Mouse (Mus musculus) fibroblast of lung, adult 2 months (primary cell): ENCODE measurements around the gene BC049762.

Experiments
- DNase-seq: peaks from one replicate; pipeline ENCODE4 v3.0.0-alpha.2; 2011; ENCODE audit warnings: low read depth

Gene BC049762

DNA sequence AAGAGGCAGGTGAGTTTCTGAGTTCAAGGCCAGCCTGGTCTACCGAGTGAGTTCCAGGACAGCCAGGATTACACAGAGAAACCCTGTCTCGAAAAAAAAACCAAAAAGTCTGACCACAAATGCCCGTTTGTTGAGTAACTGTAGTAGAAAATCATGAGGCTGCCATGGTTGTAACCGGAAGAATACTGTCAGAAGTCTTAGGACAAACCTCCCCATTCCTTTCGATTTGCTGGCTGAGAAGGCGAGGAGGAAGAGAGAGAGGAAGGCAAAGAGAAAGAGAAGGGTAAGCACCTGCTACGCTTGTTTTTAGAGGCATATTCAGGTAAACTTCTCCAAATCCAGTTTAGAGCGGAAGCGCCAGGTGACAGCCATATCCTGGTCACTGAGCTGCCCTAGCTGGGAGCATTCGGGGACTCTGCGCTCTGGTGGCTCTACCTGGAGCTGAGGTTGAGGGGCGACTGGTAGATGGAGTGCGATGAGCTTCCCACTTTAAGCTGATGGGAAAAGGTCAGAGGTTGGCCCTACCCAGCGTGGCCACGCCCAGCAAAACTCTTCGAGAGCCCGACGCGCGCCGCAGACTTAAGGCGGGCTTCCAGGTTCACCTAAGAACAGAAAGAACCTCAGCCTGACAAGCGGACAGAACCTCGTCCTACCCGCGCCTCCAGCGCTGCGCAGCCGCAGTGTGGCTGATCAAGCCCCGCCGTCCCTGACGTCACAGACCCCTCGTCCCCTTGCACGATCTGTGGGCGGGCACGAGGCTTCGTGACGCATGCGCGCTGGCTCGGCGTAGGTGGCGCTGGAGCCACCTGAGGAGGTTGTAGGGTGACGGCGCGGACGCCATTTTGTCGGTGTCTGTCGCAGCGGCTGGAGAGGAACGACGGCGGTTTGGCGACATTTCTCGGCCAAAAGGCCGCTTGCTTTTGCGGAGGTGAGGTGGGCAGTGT lies at the start of gene BC049762:
BC049762 (minus strand) TSS at position 705 of the 944 bp plus-strand sequence.
- peak; percentile 91 for DNase-seq

DNA sequence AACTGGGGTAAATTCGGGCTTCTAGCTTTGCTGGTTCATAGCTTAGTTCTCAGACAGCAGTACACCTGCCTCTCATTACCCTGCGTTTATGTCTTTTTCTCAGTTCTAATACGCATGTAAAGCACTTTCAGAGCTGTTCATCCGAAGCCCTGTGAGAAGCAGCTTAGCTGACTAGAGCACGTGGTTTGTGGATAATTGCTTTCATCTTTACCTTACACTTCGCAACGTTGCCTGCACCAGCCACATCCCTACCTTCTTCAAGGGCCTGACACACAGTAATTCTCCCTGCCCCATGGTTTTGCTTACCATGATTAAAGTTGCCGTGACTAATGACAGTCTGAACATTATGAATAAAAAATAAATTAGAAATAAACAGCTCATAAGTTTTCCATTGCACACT lies 49.0 kb upstream of the BC049762 start:
- no peak for DNase-seq

- DNase-seq = peak; percentile 18
These were observed 45.5 kb upstream of the BC049762 start for GRCm38 (mm10) chr11:51308306-51308705.

- DNase-seq = no peak
These were observed 41.2 kb upstream of the BC049762 start for GRCm38 (mm10) chr11:51303981-51304553.

- no peak for DNase-seq
These were observed 39.5 kb upstream of the BC049762 start for GRCm38 (mm10) chr11:51302396-51302795.

- DNase-seq = no peak
These were observed 35.8 kb upstream of the BC049762 start for GRCm38 (mm10) chr11:51298691-51299090.

DNA sequence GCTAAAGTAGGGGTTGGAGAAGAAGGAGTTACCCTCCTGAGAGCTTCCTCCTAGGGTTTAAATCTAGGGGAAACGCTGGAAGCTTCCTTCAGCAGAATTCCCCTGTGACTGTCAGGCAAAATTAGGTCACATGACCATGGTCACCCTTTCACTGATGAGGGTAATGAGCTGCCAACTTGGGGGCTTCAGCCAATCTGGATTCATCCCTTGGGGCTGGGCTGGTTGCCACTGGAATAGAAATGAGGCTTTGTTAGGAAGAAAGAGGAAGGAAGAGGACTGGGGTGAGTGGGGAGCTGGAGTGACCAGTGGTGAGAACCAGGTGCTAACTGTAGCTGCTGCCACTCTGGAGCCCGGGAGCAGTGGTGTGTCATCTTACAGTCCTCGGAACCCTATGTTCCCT lies 32.9 kb upstream of the BC049762 start:
- DNase-seq = no peak

GRCm38 (mm10) chr11:51293956-51294530 lies 31.2 kb upstream of the BC049762 start:
- DNase-seq = no peak

DNA sequence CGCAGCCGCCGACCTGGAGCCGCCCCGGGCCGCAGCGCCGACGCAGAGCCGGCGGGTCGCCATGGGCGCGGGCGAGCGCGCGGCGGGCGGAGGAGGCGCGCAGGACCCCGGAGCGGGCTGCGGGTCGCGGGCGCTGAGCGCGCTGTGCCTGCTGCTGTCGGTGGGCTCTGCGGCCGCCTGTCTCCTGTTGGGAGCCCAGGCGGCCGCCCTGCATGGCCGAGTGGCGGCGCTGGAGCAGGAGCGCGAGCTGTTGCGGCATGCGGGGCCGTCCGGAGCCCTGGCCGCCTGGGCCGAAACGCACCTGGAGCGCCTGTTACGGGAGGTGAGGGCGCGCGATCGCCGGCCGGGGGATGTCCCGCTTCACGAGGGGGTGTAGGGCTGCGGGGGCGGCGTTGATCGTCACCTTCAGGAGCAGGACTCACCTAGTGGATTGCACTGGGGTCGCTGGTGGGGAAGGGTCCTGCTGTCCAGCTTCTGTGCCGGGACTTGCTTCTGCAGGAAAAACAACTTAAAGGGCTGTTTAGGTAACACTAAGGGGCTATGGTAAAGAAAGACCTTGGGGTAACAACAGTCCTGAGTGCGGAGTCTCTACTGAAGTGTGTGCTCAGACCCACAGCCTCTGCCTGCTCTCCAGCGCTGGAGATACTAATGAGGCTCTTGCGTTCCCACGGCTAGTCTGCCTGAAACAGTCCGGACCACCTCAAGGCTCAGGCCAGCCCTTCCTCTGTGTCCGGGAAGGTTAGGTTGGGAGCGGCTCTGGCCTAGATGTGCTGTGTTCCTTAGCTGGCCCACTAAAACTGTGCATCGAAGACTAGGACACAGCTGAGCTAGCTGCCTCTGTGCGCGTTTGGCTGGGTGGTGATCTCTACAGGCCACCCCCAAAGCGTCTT lies 27.5 kb upstream of the BC049762 start:
- DNase-seq = no peak

GRCm38 (mm10) chr11:51289564-51290041 lies 26.8 kb upstream of the BC049762 start, which contains the start of gene Col23a1:
Col23a1 (plus strand) TSS chr11:51289920.
- peak; percentile 60 for DNase-seq

GRCm38 (mm10) chr11:51274418-51274817 lies 11.6 kb upstream of the BC049762 start:
- DNase-seq = no peak

- peak; percentile 7 for DNase-seq
These were observed 2.5 kb upstream of the BC049762 start for GRCm38 (mm10) chr11:51265326-51265725.

DNA sequence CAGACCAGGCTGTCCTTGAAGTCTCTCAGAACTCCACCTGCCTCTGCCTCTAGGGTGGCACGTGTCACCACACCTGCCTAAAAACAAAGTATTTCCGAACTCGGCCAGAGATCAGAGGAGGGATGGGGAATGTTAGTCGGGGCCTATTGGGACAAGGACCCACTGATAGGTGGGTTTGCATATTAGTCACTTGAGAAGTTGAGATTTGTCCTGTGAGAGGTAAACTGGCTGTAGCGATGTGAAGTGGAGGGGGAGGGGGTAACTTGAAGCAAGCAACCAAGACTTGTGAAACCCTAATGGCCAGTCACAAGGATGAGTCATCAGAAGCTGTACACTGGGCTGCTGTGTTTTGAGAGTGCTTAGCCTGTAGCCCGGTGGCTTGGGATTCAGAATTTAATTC lies 1.5 kb upstream of the BC049762 start:
- peak; percentile 66 for DNase-seq

DNA sequence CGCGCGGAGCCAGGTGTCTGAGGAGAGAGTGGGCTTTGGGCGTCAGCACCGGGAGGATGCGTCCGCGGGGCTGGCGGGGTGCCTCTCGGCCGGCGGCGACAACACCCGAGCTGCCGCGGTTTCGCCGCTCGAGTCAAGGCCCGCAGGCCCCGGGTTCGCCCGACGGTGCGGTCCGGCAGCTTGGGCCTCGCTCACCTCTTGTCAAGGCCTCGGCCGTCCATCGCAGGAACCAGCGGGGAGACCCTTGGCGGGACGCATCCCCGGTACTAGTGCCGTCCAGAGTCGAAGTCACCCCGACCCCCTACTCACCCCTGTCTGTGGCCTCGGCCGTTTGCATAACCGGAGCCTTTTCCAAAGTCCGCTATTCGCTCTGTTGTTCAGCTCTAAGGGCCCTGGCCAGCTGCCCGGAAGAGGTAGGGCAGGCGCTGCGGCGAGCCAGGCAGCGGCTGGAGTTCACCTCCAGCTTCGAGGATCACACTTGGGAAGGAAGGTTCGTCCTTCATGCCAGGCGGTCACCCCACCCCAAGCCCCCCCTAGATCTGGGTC lies 513 bp upstream of the BC049762 start:
- peak; percentile 25 for DNase-seq

- DNase-seq = no peak
These were observed 1.1 kb downstream of the BC049762 start, which contains the start of gene Clk4 for GRCm38 (mm10) chr11:51261680-51262219. Clk4 (plus strand) TSS chr11:51261730.

GRCm38 (mm10) chr11:51257006-51257405 lies 5.8 kb downstream of the BC049762 start:
- DNase-seq = no peak

DNA sequence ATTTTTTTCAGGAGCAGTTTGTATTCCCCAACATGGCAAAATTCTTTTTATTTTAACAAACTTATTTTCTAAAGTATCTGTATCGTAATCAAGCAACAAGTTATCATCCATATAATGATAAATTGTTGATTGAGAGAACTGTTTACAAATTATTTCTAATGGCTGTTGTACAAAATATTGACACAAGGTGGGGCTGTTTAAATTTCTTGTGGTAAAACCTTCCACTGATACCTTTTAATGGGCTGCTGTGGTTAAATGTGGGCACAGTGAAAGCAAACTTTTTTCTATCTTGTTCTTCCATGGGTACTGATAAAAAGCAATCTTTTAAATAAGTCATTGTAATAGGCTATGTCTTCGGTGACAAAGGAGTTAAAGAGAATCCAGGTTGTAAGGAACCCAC lies 19.9 kb downstream of the BC049762 start:
- no peak for DNase-seq

DNA sequence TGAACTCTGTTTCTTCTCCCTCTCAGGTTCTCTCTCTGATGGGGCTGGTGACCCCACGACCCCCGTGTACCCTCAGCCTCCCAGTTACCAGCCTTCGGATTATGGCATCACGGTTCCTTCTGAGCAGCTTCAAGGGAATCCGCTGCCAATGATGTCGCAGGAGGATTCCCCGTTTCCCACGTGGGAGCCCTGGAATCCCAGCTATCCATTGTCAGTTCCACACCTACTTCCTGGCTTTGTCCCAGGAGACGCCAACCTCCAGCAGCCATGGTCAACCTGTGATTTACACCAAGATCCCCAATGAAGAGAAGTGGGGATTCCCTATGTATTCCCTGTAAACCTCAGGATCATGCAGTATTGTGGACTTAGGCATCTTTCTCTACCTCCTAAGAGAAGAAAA lies 28.2 kb downstream of the BC049762 start:
- no peak for DNase-seq

- peak; percentile 13 for DNase-seq
These were observed 35.7 kb downstream of the BC049762 start for GRCm38 (mm10) chr11:51227104-51227503.

- no peak for DNase-seq
These were observed 42.5 kb downstream of the BC049762 start, which contains the start of gene Gm12569 for GRCm38 (mm10) chr11:51220308-51220707. Gm12569 (plus strand) TSS chr11:51220473.

DNA sequence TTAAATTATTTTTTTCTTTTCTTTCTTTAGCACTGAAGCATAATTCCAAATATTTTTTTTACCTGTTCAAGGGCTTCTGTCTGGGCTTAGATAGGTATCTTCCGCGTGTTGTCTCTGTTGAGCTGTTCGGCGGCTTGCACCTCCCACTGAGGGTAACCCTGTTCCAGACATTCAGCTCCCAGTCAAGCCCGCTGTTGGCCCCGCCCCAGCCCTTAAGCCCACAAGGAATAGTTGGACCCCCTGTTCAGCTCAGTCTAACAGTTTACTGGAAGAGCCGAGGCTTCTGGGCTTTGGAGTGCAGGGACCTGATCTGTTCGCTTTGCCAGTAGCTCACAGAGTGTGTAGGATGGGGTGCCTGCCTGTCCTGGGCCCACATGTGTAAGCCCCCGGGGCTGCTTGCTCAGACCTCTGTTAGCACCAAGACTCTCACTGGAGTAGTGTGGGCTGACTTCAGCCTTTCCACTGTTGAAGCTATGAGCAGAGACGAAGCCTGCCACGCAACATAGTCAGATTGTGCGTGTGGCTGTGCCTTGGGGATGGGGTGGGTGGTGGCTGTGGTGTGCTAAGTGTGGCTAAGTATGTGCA lies 43.4 kb downstream of the BC049762 start:
- no peak for DNase-seq
